Comparison of ENCODE assay signal across 8 mouse cellular contexts in genomic region chrX:73774168-73774760, GRCm38 (mm10). TPM values are rescaled to one million over a fixed set of nuclear protein-coding genes. Genes with fewer than 3 reads are reported as not detected.
DNase-seq lines count a peak whose midpoint lies in the region; ATAC-seq lines count a peak whose summit lies in the region.

TSS of gene Srpk3 (plus strand) at chrX:73774405.

- H3K27me3 ChIP-seq in lung, embryonic 16.5 days (ENCODE audit: control insufficient read depth, insufficient read depth, low read depth, low read length), result no peaks in the 10 kb centered on the region
- H3K27me3 ChIP-seq in midbrain, embryonic 16.5 days (ENCODE audit: control insufficient read depth, insufficient read depth, low read depth, low read length), result no peaks in the 10 kb centered on the region
- peaks cover 14% of the 10 kb centered on the region; the same call in 1 of the 2 replicates for H3K27me3 ChIP-seq in liver, embryonic 12.5 days (replicated peaks)

- 47% methylated on average over 9 of the region's 9 CpGs for WGBS in lung, embryonic 16.5 days
- WGBS in midbrain, embryonic 16.5 days, result 59% methylated on average over 9 of the region's 9 CpGs
- 34% methylated on average over 9 of the region's 9 CpGs for WGBS in liver, embryonic 12.5 days (ENCODE audit: insufficient replicate concordance)

- no peak within 1 kb of the TSS for H3K4me2 ChIP-seq in lung, embryonic 16.5 days (ENCODE audit: low read depth, low read length)
- H3K4me2 ChIP-seq in midbrain, embryonic 16.5 days (ENCODE audit: low read length), result no peak within 1 kb of the TSS
- H3K4me2 ChIP-seq in liver, embryonic 12.5 days, result no peak within 1 kb of the TSS

- H3K9ac ChIP-seq in lung, embryonic 16.5 days (ENCODE audit: low read length), result no peak within 1 kb of the TSS
- no peak within 1 kb of the TSS for H3K9ac ChIP-seq in midbrain, embryonic 16.5 days (ENCODE audit: low read depth, low read length)
- H3K9ac ChIP-seq in liver, embryonic 12.5 days, result no peak within 1 kb of the TSS

- intact Hi-C loops in heart, postnatal 36 days (cut with DNase I), result no loop called here

- 0 out of 2 replicates have a peak, but pooled peaks cover 7% of the 10 kb centered on the region for H3K36me3 ChIP-seq in lung, embryonic 16.5 days (ENCODE audit: control insufficient read depth, insufficient read depth, low read length)
- H3K36me3 ChIP-seq in midbrain, embryonic 16.5 days (ENCODE audit: control insufficient read depth, insufficient read depth, low read length), result no peaks in the 10 kb centered on the region; the same call in none of the 2 replicates
- peaks cover 27% of the 10 kb centered on the region for H3K36me3 ChIP-seq in liver, embryonic 12.5 days

- H3K9me3 ChIP-seq in lung, embryonic 16.5 days (ENCODE audit: control insufficient read depth, low read length), result no peaks in the 10 kb centered on the region
- H3K9me3 ChIP-seq in midbrain, embryonic 16.5 days (replicated peaks; ENCODE audit: control insufficient read depth, low read length, poor library complexity, severe bottlenecking), result no peaks in the 10 kb centered on the region
- no peaks in the 10 kb centered on the region for H3K9me3 ChIP-seq in liver, embryonic 12.5 days (replicated peaks)

- DNase-seq in lung, postnatal 25 days (ENCODE audit: low spot score), result no peak
- DNase-seq in gastrocnemius, postnatal 4 days (ENCODE audit: low spot score in 2 of 2), result peak in 1 of 2 experiments; percentile 17
- peak; percentile 17 to 45 for DNase-seq in heart, postnatal 36 days
- no peak for DNase-seq in cerebellum, adult 9-10 months
- no peak for DNase-seq in adrenal gland, postnatal 36 days

- peak; percentile 29; the same call in 1 of the 2 replicates for ATAC-seq in lung, embryonic 16.5 days (ENCODE audit: low read depth)
- 0 out of 2 replicates have a peak, but pooled peaks have one; percentile 2 for ATAC-seq in midbrain, embryonic 16.5 days
- no peak for ATAC-seq in liver, embryonic 12.5 days

- no peak within 1 kb of the TSS for H3K4me3 ChIP-seq in lung, embryonic 16.5 days (ENCODE audit: low read length)
- H3K4me3 ChIP-seq in midbrain, embryonic 16.5 days (ENCODE audit: low read depth, low read length), result no peak within 1 kb of the TSS
- no peak within 1 kb of the TSS for H3K4me3 ChIP-seq in liver, embryonic 12.5 days

- no peaks in the 10 kb centered on the region for H3K4me1 ChIP-seq in lung, embryonic 16.5 days (replicated peaks; ENCODE audit: control insufficient read depth, insufficient read depth, low read length)
- no peaks in the 10 kb centered on the region for H3K4me1 ChIP-seq in midbrain, embryonic 16.5 days (ENCODE audit: control insufficient read depth, insufficient read depth, low read length)
- no peaks in the 10 kb centered on the region for H3K4me1 ChIP-seq in liver, embryonic 12.5 days

- no peak within 1 kb of the TSS; the same call in 1 of the 2 replicates for H3K27ac ChIP-seq in lung, embryonic 16.5 days (ENCODE audit: low read length)
- no peak within 1 kb of the TSS for H3K27ac ChIP-seq in midbrain, embryonic 16.5 days (ENCODE audit: low read length)
- no peak within 1 kb of the TSS for H3K27ac ChIP-seq in liver, embryonic 12.5 days

RNA-seq across cellular contexts. Expression of gene Srpk3, which starts in this region (rescaled TPM):
- polyA plus RNA-seq in lung, embryonic 16.5 days (2015; fragmentation: Nextera tagmentation; extraction: Ambion mirVana), result 5.0 and 7.4 TPM in 2 replicates
- 100 to 1,000 TPM; 150 to 153 TPM for total RNA-seq in gastrocnemius, postnatal 4 days (2021)
- total RNA-seq in heart, postnatal 36 days (2021), result 10 to 100 TPM; 31.0 to 33.7 TPM
- 2.0 and 2.4 TPM in 2 replicates for polyA plus RNA-seq in midbrain, embryonic 16.5 days (2015; fragmentation: Nextera tagmentation; extraction: Ambion mirVana)
- under 1 TPM in 1 of 2 experiments, not detected in 1; 0.33 TPM for total RNA-seq in adrenal gland, postnatal 36 days (2021)
- 0.89 and 1.2 TPM in 2 replicates for polyA plus RNA-seq in liver, embryonic 12.5 days (2016; fragmentation: Nextera tagmentation; extraction: Ambion mirVana)

Comparison
In these comparisons a context has a peak if more than half of its experiments do, and no peak if none do; other contexts are left out.
1. RNA of gene Srpk3 (total RNA-seq): 150 to 153 TPM in gastrocnemius, postnatal 4 days and 31.0 to 33.7 TPM in heart, postnatal 36 days; 0.33 TPM in adrenal gland, postnatal 36 days; every median in the first group is over 10 times any median in the second.
2. RNA of gene Srpk3 (total RNA-seq): 150 to 153 TPM in gastrocnemius, postnatal 4 days; 31.0 to 33.7 TPM in heart, postnatal 36 days; every median in the first group is over 4 times any median in the second.
3. DNase-seq: peak in heart, postnatal 36 days (2 of 2); none in lung, postnatal 25 days (single experiment), cerebellum, adult 9-10 months (single experiment) and adrenal gland, postnatal 36 days (0 of 2).